Mouse (Mus musculus) hindlimb bud, embryonic 11.5 days (tissue): ENCODE measurements around the gene Ppm1h.

Source experiments
- DNase-seq: peaks from one replicate; pipeline ENCODE4 v3.0.0-alpha.2; 2012; ENCODE audit warnings: low read depth, low spot score; ENCODE audit errors: extremely low spot score

Gene Ppm1h

GRCm38 (mm10) chr10:122742136-122742535 lies 63.6 kb downstream of the Ppm1h start:
- DNase-seq = no peak

GRCm38 (mm10) chr10:122743361-122743760 lies 64.8 kb downstream of the Ppm1h start:
- no peak for DNase-seq

- DNase-seq = no peak
Observed at GRCm38 (mm10) chr10:122744970-122745369, 66.4 kb downstream of the Ppm1h start.

- DNase-seq = no peak
Observed at GRCm38 (mm10) chr10:122746211-122746610, 67.6 kb downstream of the Ppm1h start.

GRCm38 (mm10) chr10:122747151-122747925 lies 68.8 kb downstream of the Ppm1h start:
- DNase-seq = no peak

- DNase-seq = no peak
Observed at GRCm38 (mm10) chr10:122748361-122748951, 69.9 kb downstream of the Ppm1h start.

- DNase-seq = no peak
Observed at GRCm38 (mm10) chr10:122749071-122749470, 70.5 kb downstream of the Ppm1h start.

GRCm38 (mm10) chr10:122749876-122750275 lies 71.3 kb downstream of the Ppm1h start:
- no peak for DNase-seq

GRCm38 (mm10) chr10:122752950-122753923 lies 74.7 kb downstream of the Ppm1h start:
- no peak for DNase-seq

- no peak for DNase-seq
Observed at GRCm38 (mm10) chr10:122753924-122754307, 75.4 kb downstream of the Ppm1h start.

GRCm38 (mm10) chr10:122754967-122755366 lies 76.4 kb downstream of the Ppm1h start:
- DNase-seq = no peak

- no peak for DNase-seq
Observed at GRCm38 (mm10) chr10:122756879-122757530, 78.4 kb downstream of the Ppm1h start.

GRCm38 (mm10) chr10:122757727-122758126 lies 79.2 kb downstream of the Ppm1h start:
- DNase-seq = no peak

- DNase-seq = no peak
Observed at GRCm38 (mm10) chr10:122758346-122758745, 79.8 kb downstream of the Ppm1h start.

GRCm38 (mm10) chr10:122759729-122760128 lies 81.2 kb downstream of the Ppm1h start:
- no peak for DNase-seq

- DNase-seq = no peak
Observed at GRCm38 (mm10) chr10:122760469-122761307, 82.1 kb downstream of the Ppm1h start.

- DNase-seq = no peak
Observed at GRCm38 (mm10) chr10:122762772-122763511, 84.4 kb downstream of the Ppm1h start.

- DNase-seq = no peak
Observed at GRCm38 (mm10) chr10:122763596-122763995, 85.0 kb downstream of the Ppm1h start.

- no peak for DNase-seq
Observed at GRCm38 (mm10) chr10:122764653-122765052, 86.1 kb downstream of the Ppm1h start.
